Mouse (Mus musculus): ENCODE results near the gene Ttc26.

Ttc26 gene

GRCm38 (mm10) chr6:38458075-38458474, 76.8 kb downstream of the Ttc26 start:
- DNase-seq, result no peak

GRCm38 (mm10) chr6:38469591-38469990, 88.3 kb downstream of the Ttc26 start:
- DNase-seq, result no peak
